Mouse (Mus musculus) limb, embryonic 12.5 days (tissue): ENCODE results near the gene Oosp3. TPM values are rescaled to one million over a fixed set of nuclear protein-coding genes. Genes with fewer than 3 reads are reported as not detected.

Experiments used
- ATAC-seq: fragments of 200-750 bp; cut with Nextera tagmentation; 2 replicates; pipeline ENCODE4 v1.8.0; 2017; ENCODE audit warnings: low read depth, moderate TSS enrichment; ENCODE audit not compliant: insufficient number of reproducible peaks, insufficient read depth, low FRiP score, low TSS enrichment
- H3K27ac ChIP-seq: fragments of 300-500 bp; sonication (generic); 2 replicates; pipeline ENCODE4 v1.5.1; 2016; ENCODE audit warnings: mild to moderate bottlenecking, moderate library complexity
- H3K27me3 ChIP-seq: fragments of 300-500 bp; sonication (generic); 2 replicates; pipeline ENCODE4 v1.6.1; 2016; ENCODE audit warnings: mild to moderate bottlenecking, moderate library complexity
- H3K36me3 ChIP-seq: fragments of 300-500 bp; sonication (generic); 2 replicates; pipeline ENCODE4 v1.6.1; 2016; ENCODE audit warnings: mild to moderate bottlenecking, moderate library complexity
- H3K4me1 ChIP-seq: fragments of 300-500 bp; sonication (generic); replicated peaks from 2 replicates; pipeline ENCODE4 v1.6.1; 2016
- H3K4me2 ChIP-seq: fragments of 300-500 bp; sonication (generic); 2 replicates; pipeline ENCODE4 v1.6.1; 2016; ENCODE audit warnings: mild to moderate bottlenecking, moderate library complexity
- H3K4me3 ChIP-seq: fragments of 300-500 bp; sonication (generic); replicated peaks from 2 replicates; pipeline ENCODE4 v1.5.1; 2016; ENCODE audit warnings: mild to moderate bottlenecking
- H3K9ac ChIP-seq: fragments of 300-500 bp; sonication (generic); replicated peaks from 2 replicates; pipeline ENCODE4 v1.6.1; 2016; ENCODE audit warnings: mild to moderate bottlenecking, moderate library complexity
- H3K9me3 ChIP-seq: fragments of 300-500 bp; sonication (generic); 2 replicates; pipeline ENCODE4 v1.6.1; 2016; ENCODE audit warnings: mild to moderate bottlenecking, moderate library complexity
- WGBS: fragments of 180-500 bp; shearing (Covaris S2); methylation state at CpG from one replicate; pipeline ENCODE4 v1.1.7; 2016; 5-methylcytosine and 5-hydroxymethylcytosine counted together
- polyA plus RNA-seq: library from polyadenylated mRNA; unstranded; fragments of >200 nt; fragmentation: Nextera tagmentation; extraction: Ambion mirVana; gene quantifications from 2 replicates; pipeline ENCODE4 v1.2.1, GENCODE M21; 2016

Oosp3 gene
- polyA plus RNA-seq, 1 experiment from 2014 or later = not detected

- no peak overlapping the region for H3K27ac ChIP-seq
- H3K9ac ChIP-seq = no peak overlapping the region
- H3K4me3 ChIP-seq = no peak overlapping the region
- ATAC-seq = no peak
- no peaks in the 10 kb centered on the region for H3K36me3 ChIP-seq
- H3K27me3 ChIP-seq = no peaks in the 10 kb centered on the region
- no peaks in the 10 kb centered on the region for H3K4me1 ChIP-seq
- H3K9me3 ChIP-seq = no peaks in the 10 kb centered on the region
- WGBS = 76% methylated on average over 2 of the region's 2 CpGs
- H3K4me2 ChIP-seq = no peak overlapping the region
Observed at GRCm38 (mm10) chr19:11725915-11726314, 29.1 kb downstream of the Oosp3 start.

GRCm38 (mm10) chr19:11727304-11727703 lies 30.4 kb downstream of the Oosp3 start:
- Histone ChIP-seq H3K4me1 (no peaks in the 10 kb centered on the region), H3K9ac (no peak overlapping the region), H3K4me2 (no peak overlapping the region), H3K4me3 (no peak overlapping the region), H3K27ac (no peak overlapping the region), H3K27me3 (no peaks in the 10 kb centered on the region), H3K9me3 (no peaks in the 10 kb centered on the region), H3K36me3 (no peaks in the 10 kb centered on the region)
- no peak for ATAC-seq
- WGBS = 94% methylated on average over 5 of the region's 5 CpGs

DNA sequence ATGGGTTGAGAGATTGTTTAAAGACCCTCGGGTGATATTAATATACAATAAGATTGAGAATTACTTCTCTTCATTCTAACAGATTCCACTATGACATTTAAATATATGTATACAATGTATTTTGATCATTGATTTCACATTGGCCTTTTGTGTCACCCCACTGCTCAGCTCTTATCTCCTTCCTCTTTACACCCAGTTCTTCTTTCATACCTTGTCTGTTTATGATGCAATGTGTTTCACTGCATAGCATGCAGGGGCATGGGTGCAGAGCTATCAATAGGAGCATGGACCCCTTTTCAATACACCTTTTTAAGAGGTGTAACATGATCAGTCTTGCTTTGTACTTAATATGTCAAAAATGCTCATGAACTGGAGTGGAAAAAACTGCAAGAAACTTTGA lies 33.4 kb downstream of the Oosp3 start:
- ATAC-seq = no peak
- no peak overlapping the region for H3K9ac ChIP-seq
- H3K27ac ChIP-seq = no peak overlapping the region
- no peaks in the 10 kb centered on the region for H3K4me1 ChIP-seq
- H3K27me3 ChIP-seq = no peaks in the 10 kb centered on the region
- no peak overlapping the region for H3K4me2 ChIP-seq
- no peaks in the 10 kb centered on the region for H3K9me3 ChIP-seq
- H3K36me3 ChIP-seq = no peaks in the 10 kb centered on the region
- no peak overlapping the region for H3K4me3 ChIP-seq
- 85% methylated on average over 1 of the region's 1 CpGs for WGBS

- Histone ChIP-seq H3K9me3 (no peaks in the 10 kb centered on the region), H3K4me1 (no peaks in the 10 kb centered on the region), H3K4me3 (no peak overlapping the region), H3K27me3 (no peaks in the 10 kb centered on the region), H3K9ac (no peak overlapping the region), H3K36me3 (no peaks in the 10 kb centered on the region), H3K27ac (no peak overlapping the region), H3K4me2 (no peak overlapping the region)
- WGBS = 51% methylated on average over 1 of the region's 1 CpGs
- ATAC-seq = no peak
Observed at GRCm38 (mm10) chr19:11736455-11736854, 39.6 kb downstream of the Oosp3 start.

DNA sequence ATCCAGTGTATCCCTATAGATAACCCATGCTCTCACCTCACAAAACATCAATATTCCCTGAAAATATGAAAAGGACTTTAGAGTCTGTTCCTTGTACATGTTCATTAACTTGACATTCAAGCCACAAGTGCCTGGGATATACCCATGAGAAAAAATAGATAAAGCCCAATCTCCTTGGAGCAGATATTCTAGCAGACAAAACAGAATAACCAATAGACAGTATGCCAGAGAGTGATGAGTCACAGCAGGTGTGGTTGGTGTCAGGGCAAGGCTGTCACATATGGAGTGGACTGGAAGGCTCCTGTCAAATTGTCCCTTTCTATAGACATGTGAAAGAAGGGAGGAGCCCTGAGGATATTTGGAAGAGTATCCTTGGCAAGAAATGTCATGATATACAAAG lies 48.8 kb downstream of the Oosp3 start:
- Histone ChIP-seq H3K4me2 (no peak overlapping the region), H3K9me3 (no peaks in the 10 kb centered on the region), H3K27me3 (no peaks in the 10 kb centered on the region), H3K27ac (no peak overlapping the region), H3K4me3 (no peak overlapping the region), H3K4me1 (no peaks in the 10 kb centered on the region), H3K36me3 (no peaks in the 10 kb centered on the region), H3K9ac (no peak overlapping the region)
- no peak for ATAC-seq

- ATAC-seq = no peak
- 70% methylated on average over 2 of the region's 2 CpGs for WGBS
- H3K4me2 ChIP-seq = no peak within 1 kb of the TSS
- no peaks in the 10 kb centered on the region for H3K9me3 ChIP-seq
- no peaks in the 10 kb centered on the region for H3K4me1 ChIP-seq
- no peak within 1 kb of the TSS for H3K4me3 ChIP-seq
- H3K36me3 ChIP-seq = no peaks in the 10 kb centered on the region
- H3K9ac ChIP-seq = no peak within 1 kb of the TSS
- no peaks in the 10 kb centered on the region for H3K27me3 ChIP-seq
- no peak within 1 kb of the TSS for H3K27ac ChIP-seq
Observed at GRCm38 (mm10) chr19:11747298-11747697, 50.4 kb downstream of the Oosp3 start, which contains the start of gene Gif. TSS of gene Gif (plus strand) at chr19:11747554.

Other genes with a start within 250 kb of the Oosp3 start
- 1.8 and 2.5 TPM in 2 replicates for gene Ms4a6c, start 227.7 kb upstream of the Oosp3 start, polyA plus RNA-seq
- gene Gm8369, start 211.1 kb upstream of the Oosp3 start, polyA plus RNA-seq = not detected in 2 replicates
- gene Ms4a6b, start 180.5 kb upstream of the Oosp3 start, polyA plus RNA-seq = 2.3 and 2.9 TPM in 2 replicates
- gene Ms4a4d, start 160.3 kb upstream of the Oosp3 start, polyA plus RNA-seq = 0.63 and 0.73 TPM in 2 replicates
- gene Ms4a6d, start 92.2 kb upstream of the Oosp3 start, polyA plus RNA-seq = 2.0 and 2.3 TPM in 2 replicates
- 0.61 TPM in 1 of 2 replicates, not detected in the other for gene Ms4a2, start 73.3 kb upstream of the Oosp3 start, polyA plus RNA-seq
- gene Ms4a3, start 56.2 kb upstream of the Oosp3 start, polyA plus RNA-seq = not detected in 2 replicates
- not detected in 2 replicates for gene Oosp2, start 36.5 kb upstream of the Oosp3 start, polyA plus RNA-seq
- 0.63 TPM in 1 of 2 replicates, not detected in the other for gene Oosp1, start 5.9 kb upstream of the Oosp3 start, polyA plus RNA-seq
- gene Gif, start 50.5 kb downstream of the Oosp3 start, polyA plus RNA-seq = not detected in 2 replicates
- 45.5 and 45.6 TPM in 2 replicates for gene Mrpl16, start 73.3 kb downstream of the Oosp3 start, polyA plus RNA-seq
- gene Stx3, start 122.3 kb downstream of the Oosp3 start, polyA plus RNA-seq = 5.1 and 5.8 TPM in 2 replicates
- gene Olfr1417, start 142.2 kb downstream of the Oosp3 start, polyA plus RNA-seq = not detected in 2 replicates
- gene Olfr1418, start 164.0 kb downstream of the Oosp3 start, polyA plus RNA-seq = not detected in 2 replicates
- gene Olfr1419, start 178.1 kb downstream of the Oosp3 start, polyA plus RNA-seq = not detected in 2 replicates
- 0.15 TPM in 1 of 2 replicates, not detected in the other for gene Olfr1420, start 189.5 kb downstream of the Oosp3 start, polyA plus RNA-seq
- gene Patl1, start 215.3 kb downstream of the Oosp3 start, polyA plus RNA-seq = 17.8 and 20.2 TPM in 2 replicates